Mouse (Mus musculus) neutrophil, adult 65 days (primary cell): ENCODE measurements around the gene Keap1. TPM values are rescaled to one million over a fixed set of nuclear protein-coding genes. Genes with fewer than 3 reads are reported as not detected.

Source experiments
- total RNA-seq: library from RNA; stranded (reverse); gene quantifications from 2 replicates; pipeline ENCODE4 v1.2.4, GENCODE M21; 2023

Gene Keap1
- 22.5 and 23.8 TPM in 2 replicates for total RNA-seq

DNA sequence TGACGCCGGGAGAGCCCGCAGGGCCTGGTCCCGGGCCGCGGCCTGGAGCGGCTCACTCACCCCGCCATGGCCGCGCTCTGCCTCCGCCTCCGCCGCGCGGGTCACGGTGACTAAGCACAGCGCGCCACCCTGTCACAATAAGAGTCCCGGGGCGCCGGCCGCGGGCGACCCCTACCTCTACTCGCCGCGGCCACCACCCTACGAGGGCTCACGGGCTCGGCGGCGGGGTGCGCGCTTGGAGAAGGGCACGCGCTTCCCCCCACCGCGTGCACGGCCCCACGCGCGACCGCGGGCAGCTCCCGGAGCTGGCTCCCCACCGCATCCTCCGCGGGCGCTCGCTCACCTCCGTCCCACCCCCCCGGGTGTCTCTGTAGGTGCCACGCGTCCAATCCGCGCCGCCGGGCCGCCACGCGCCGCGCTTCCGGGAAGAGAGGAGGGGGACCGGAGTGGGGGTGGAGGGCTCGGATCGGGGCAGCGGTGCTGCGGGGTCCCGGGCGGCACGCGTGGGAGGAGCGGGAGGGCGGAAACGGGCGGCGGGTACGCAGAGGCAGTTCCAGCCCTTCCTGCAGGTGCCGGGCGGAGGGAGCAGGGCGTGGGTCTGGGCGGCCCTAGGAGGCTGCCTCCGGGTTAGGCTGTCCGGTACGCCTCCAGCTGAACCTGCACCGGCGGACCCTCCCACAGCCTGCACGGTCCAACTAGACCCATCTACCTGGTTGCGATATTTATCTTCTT lies at the start of gene Keap1:
TSS of gene Keap1 (minus strand) at position 629 of the 732 bp plus-strand sequence.

DNA sequence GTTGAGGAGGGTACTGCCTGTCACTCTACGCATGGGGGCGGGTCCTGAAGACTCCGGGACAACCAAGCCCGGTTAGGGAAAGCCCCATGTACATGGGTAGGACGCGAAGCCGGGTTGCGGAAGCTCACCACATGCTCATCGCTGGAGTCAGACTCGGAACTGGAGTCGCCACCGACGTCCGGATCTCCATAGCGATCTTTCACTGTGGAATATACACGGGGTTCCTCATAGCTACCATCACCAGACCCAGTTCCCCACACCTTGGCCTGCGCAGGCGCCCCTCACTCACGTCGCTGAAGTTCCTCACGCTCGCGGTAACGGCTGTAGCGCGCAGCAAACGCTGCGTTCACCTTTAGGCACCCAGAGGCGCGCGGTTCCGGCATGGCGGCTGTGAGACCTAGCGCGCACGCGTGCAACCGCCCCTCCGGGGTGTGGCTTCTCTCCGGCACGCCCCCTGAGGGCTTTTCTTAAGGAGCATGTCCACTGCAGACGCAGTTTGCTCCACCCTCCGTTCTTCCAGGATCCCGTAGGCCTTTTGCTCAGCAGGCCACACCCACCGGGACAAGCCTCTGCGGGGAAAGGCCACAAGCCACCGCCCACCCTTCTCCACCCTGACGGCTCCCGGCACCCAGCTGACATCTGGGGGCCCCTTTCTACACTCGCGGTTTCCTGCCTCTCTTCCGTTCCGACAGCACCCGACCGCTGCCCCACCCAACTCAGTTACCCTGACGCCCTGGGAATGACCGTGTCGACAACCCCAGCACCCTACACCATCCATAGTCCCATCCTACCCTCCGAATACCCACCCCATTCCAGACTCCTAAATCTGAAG lies 48.6 kb upstream of the Keap1 start, which contains the start of gene Kri1:
TSS of gene Kri1 (minus strand) at position 399 of the 832 bp plus-strand sequence.

DNA sequence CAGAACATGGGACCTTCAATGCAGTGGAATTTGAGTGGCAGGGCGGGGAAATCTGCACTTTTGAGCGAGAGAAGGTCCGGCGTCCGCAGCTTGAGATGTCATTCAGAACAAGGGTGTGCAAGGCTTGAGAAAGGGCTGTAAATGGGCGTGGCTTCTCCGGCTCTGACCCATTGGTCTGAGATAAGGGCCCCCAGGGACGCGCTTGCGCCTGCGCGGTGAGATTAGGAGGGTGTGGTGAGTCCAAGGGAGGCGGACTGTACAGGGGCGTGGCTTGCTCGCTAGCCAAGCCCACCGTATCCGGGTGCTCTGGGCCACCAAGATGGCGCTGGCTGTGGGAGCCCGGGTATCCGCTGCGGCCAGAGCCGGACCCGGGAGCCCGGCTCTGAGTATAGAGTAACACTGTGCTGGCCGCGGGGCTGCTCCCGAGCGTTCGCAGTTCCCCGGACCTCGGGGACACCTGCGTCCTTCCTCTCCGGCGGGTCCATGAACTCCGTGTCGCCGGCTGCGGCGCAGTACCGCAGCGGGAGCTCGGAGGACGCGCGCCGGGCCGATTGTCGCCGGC lies 25.9 kb upstream of the Keap1 start, which contains the start of gene Atg4d:
TSS of gene Atg4d (plus strand) at position 294 of the 562 bp plus-strand sequence.

DNA sequence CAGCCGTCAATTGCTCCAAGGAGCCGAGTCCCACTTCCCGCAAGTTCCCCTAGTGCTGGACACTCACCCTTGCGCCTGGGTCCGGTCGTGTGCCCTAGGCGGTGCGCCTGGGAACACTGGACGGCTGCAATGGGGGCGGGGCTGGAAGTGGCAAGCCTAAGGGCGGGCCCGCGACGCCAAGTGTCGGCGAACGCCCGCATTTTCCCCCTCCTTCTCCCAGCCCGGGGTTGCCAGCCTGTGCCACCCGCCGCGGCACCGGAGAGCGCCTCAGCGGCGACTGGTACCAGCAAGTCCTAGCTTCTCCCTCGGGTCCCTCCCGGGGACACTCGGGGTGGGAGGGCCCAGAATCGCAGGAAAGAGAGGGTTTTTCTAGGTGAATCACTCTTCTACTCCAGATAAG lies 9.2 kb upstream of the Keap1 start, which contains the start of gene S1pr5:
TSS of gene S1pr5 (minus strand) at position 118 of the 400 bp plus-strand sequence.

Other genes starting within 250 kb of the Keap1 start
- 39.8 and 40.6 TPM in 2 replicates for gene Mrpl4, start 236.6 kb downstream of the Keap1 start, total RNA-seq
- 33.7 and 49.8 TPM in 2 replicates for gene Icam1, start 223.4 kb downstream of the Keap1 start, total RNA-seq
- 0.63 and 0.79 TPM in 2 replicates for gene Icam4, start 210.0 kb downstream of the Keap1 start, total RNA-seq
- gene Icam5, start 207.3 kb downstream of the Keap1 start, total RNA-seq = not detected in 2 replicates
- gene Zglp1, start 172.3 kb downstream of the Keap1 start, total RNA-seq = 1.2 TPM in 1 of 2 replicates, not detected in the other
- gene Gm49373, start 166.3 kb downstream of the Keap1 start, total RNA-seq = 0.51 and 0.82 TPM in 2 replicates
- 5.1 and 13.1 TPM in 2 replicates for gene Fdx1l, start 165.7 kb downstream of the Keap1 start, total RNA-seq
- 2.6 and 6.7 TPM in 2 replicates for gene Gm38431, start 147.4 kb downstream of the Keap1 start, total RNA-seq
- 46.4 and 48.2 TPM in 2 replicates for gene Raver1, start 147.4 kb downstream of the Keap1 start, total RNA-seq
- gene Tyk2, start 108.1 kb downstream of the Keap1 start, total RNA-seq = 36.5 and 51.5 TPM in 2 replicates
- 67.0 and 69.7 TPM in 2 replicates for gene Cdc37, start 89.4 kb downstream of the Keap1 start, total RNA-seq
- 4.1 and 5.6 TPM in 2 replicates for gene Pde4a, start 73.6 kb downstream of the Keap1 start, total RNA-seq
- gene S1pr5, start 9.1 kb upstream of the Keap1 start, total RNA-seq = 0.98 and 1.0 TPM in 2 replicates
- 42.8 and 57.4 TPM in 2 replicates for gene Atg4d, start 25.9 kb upstream of the Keap1 start, total RNA-seq
- 85.9 and 120 TPM in 2 replicates for gene Kri1, start 48.6 kb upstream of the Keap1 start, total RNA-seq
- gene Cdkn2d, start 52.0 kb upstream of the Keap1 start, total RNA-seq = 134 and 138 TPM in 2 replicates
- gene Ap1m2, start 73.0 kb upstream of the Keap1 start, total RNA-seq = 3.1 and 4.9 TPM in 2 replicates
- gene Slc44a2, start 81.3 kb upstream of the Keap1 start, total RNA-seq = 108 and 125 TPM in 2 replicates
- 44.6 and 51.6 TPM in 2 replicates for gene Ilf3, start 128.5 kb upstream of the Keap1 start, total RNA-seq
- gene Qtrt1, start 172.5 kb upstream of the Keap1 start, total RNA-seq = 26.3 and 30.6 TPM in 2 replicates
- 246 and 306 TPM in 2 replicates for gene Dnm2, start 185.5 kb upstream of the Keap1 start, total RNA-seq